Mouse (Mus musculus) CD8-positive naive resting alpha-beta T cell, adult 2 months (primary cell): ENCODE measurements around the gene Slc26a6.

Experiments used
- DNase-seq, 2 experiments: peaks; one replicate each; pipeline ENCODE4 v3.0.0; 2022; ENCODE audit warnings: low read depth in 2 of 2, low spot score in 2 of 2

Slc26a6 gene

GRCm38 (mm10) chr9:108842989-108843388 lies 10.1 kb upstream of the Slc26a6 start:
- no peak for DNase-seq

GRCm38 (mm10) chr9:108845390-108845789 lies 7.7 kb upstream of the Slc26a6 start:
- no peak for DNase-seq

GRCm38 (mm10) chr9:108847374-108847773 lies 5.7 kb upstream of the Slc26a6 start:
- no peak for DNase-seq

GRCm38 (mm10) chr9:108848419-108848818 lies 4.7 kb upstream of the Slc26a6 start:
- no peak for DNase-seq

- peak; percentile 81 to 82 for DNase-seq
Measured at GRCm38 (mm10) chr9:108853635-108854240, 655 bp downstream of the Slc26a6 start.

GRCm38 (mm10) chr9:108854241-108854696 lies 1.2 kb downstream of the Slc26a6 start:
- DNase-seq: peak; percentile 63 to 79

- no peak for DNase-seq
Measured at GRCm38 (mm10) chr9:108855335-108855734, 2.3 kb downstream of the Slc26a6 start.

GRCm38 (mm10) chr9:108858792-108859527 lies 5.9 kb downstream of the Slc26a6 start:
- DNase-seq: no peak

- no peak for DNase-seq
Measured at GRCm38 (mm10) chr9:108912308-108912707, 59.2 kb downstream of the Slc26a6 start.

- no peak for DNase-seq
Measured at GRCm38 (mm10) chr9:108913161-108913560, 60.1 kb downstream of the Slc26a6 start.

- no peak for DNase-seq
Measured at GRCm38 (mm10) chr9:108913621-108914020, 60.5 kb downstream of the Slc26a6 start.

- no peak for DNase-seq
Measured at GRCm38 (mm10) chr9:108914491-108914890, 61.4 kb downstream of the Slc26a6 start, which contains the start of gene Tmem89. Gene Tmem89 (plus strand): TSS chr9:108914619.

GRCm38 (mm10) chr9:108925897-108926296 lies 72.8 kb downstream of the Slc26a6 start:
- no peak for DNase-seq

GRCm38 (mm10) chr9:108928424-108928823 lies 75.3 kb downstream of the Slc26a6 start:
- DNase-seq: no peak

- DNase-seq: no peak
Measured at GRCm38 (mm10) chr9:108935991-108936390, 82.9 kb downstream of the Slc26a6 start.

GRCm38 (mm10) chr9:108936418-108937364 lies 83.6 kb downstream of the Slc26a6 start, which contains the start of gene Uqcrc1:
Gene Uqcrc1 (plus strand): TSS chr9:108936633.
- peak; percentile 92 to 93 for DNase-seq

GRCm38 (mm10) chr9:108945111-108945510 lies 92.0 kb downstream of the Slc26a6 start:
- DNase-seq: no peak

- DNase-seq: no peak
Measured at GRCm38 (mm10) chr9:108945608-108946007, 92.5 kb downstream of the Slc26a6 start.

- DNase-seq: no peak
Measured at GRCm38 (mm10) chr9:108949231-108949966, 96.3 kb downstream of the Slc26a6 start.

GRCm38 (mm10) chr9:108949967-108950728 lies 97.1 kb downstream of the Slc26a6 start:
- DNase-seq: no peak
